Mouse (Mus musculus): ENCODE measurements around the gene Nme7.

The Nme7 gene

GRCm38 (mm10) chr1:164450231-164450630, 146.3 kb downstream of the Nme7 start:
- in situ Hi-C loops (cut with MboI; ENCODE audit: low pct_unique_long_range_greater_than_20kb in 1 of 2, low sequenced_read_pairs in 2 of 2, unreplicated experiment in 1 of 2), result no loop called here

DNA sequence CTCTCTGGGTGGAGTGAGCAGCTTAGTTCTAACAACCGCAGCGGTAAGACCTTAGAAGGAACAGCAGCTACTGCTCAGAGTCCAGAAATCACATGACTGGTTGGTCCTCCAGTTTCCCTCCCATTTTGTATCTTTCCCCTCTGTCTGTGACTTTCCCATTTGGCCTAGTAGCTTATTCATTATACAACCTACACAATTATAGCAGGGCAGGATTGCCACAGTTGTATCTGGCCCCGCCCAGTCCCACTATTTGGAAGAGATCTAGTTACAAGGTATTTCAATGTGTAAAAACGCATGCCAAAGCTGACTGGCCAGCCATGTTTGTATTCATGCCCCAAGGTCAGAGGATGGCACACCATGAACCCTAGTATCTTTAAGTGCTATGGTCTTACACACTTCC, 146.7 kb downstream of the Nme7 start:
- in situ Hi-C loops (cut with MboI; ENCODE audit: low pct_unique_long_range_greater_than_20kb in 1 of 2, low sequenced_read_pairs in 2 of 2, unreplicated experiment in 1 of 2), result no loop called here

- in situ Hi-C loops (cut with MboI; ENCODE audit: low pct_unique_long_range_greater_than_20kb in 1 of 2, low sequenced_read_pairs in 2 of 2, unreplicated experiment in 1 of 2), result no loop called here
Measured at GRCm38 (mm10) chr1:164451346-164451745, 147.4 kb downstream of the Nme7 start.

DNA sequence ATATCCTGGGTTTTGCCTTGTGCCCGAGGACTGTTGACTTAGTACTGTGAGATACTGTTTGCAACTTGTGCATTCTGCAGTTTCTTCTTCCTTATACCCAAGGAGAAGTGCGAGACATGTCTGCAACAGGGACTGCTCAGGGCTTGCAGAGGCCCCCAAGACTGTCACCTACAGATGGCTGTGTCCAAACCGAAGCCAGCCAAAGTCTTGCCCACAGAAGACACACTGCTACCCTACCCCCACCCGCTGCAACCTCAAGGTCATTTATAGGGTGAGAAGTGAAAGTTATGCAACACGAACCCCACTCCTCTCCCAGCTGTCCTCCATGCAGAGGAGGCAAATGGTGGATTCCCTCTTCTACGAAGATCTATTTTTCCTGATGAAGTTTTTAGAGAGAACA, 148.7 kb downstream of the Nme7 start:
- in situ Hi-C loops (cut with MboI; ENCODE audit: low pct_unique_long_range_greater_than_20kb in 1 of 2, low sequenced_read_pairs in 2 of 2, unreplicated experiment in 1 of 2), result no loop called here

DNA sequence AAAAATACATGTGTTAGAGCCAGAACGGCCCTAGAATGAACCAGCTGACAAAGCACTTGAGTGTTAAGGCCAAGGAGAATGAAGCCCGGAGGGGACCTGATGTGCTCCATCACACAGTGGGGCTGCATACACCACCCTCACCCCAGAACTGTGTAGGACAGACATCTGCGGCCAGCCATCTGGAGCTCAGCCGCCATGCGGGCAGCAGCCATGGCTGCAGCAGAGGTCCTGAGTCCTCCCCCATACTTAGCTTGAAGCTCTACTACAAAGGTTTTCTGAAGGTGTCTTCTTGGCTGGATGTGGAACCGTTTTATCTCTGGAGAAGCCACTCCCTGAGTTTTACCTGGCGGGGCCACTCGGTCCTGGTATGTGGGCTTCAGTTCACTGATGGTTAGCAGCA, 149.2 kb downstream of the Nme7 start:
- in situ Hi-C loops (cut with MboI; ENCODE audit: low pct_unique_long_range_greater_than_20kb in 1 of 2, low sequenced_read_pairs in 2 of 2, unreplicated experiment in 1 of 2), result no loop called here

GRCm38 (mm10) chr1:164453739-164454138, 149.8 kb downstream of the Nme7 start:
- in situ Hi-C loops (cut with MboI; ENCODE audit: low pct_unique_long_range_greater_than_20kb in 1 of 2, low sequenced_read_pairs in 2 of 2, unreplicated experiment in 1 of 2), result no loop called here

GRCm38 (mm10) chr1:164454747-164455400, 151.0 kb downstream of the Nme7 start:
- in situ Hi-C loops (cut with MboI; ENCODE audit: low pct_unique_long_range_greater_than_20kb in 1 of 2, low sequenced_read_pairs in 2 of 2, unreplicated experiment in 1 of 2), result no loop called here

GRCm38 (mm10) chr1:164455614-164456013, 151.7 kb downstream of the Nme7 start:
- in situ Hi-C loops (cut with MboI; ENCODE audit: low pct_unique_long_range_greater_than_20kb in 1 of 2, low sequenced_read_pairs in 2 of 2, unreplicated experiment in 1 of 2), result no loop called here

GRCm38 (mm10) chr1:164456065-164456464, 152.1 kb downstream of the Nme7 start:
- in situ Hi-C loops (cut with MboI; ENCODE audit: low pct_unique_long_range_greater_than_20kb in 1 of 2, low sequenced_read_pairs in 2 of 2, unreplicated experiment in 1 of 2), result no loop called here

DNA sequence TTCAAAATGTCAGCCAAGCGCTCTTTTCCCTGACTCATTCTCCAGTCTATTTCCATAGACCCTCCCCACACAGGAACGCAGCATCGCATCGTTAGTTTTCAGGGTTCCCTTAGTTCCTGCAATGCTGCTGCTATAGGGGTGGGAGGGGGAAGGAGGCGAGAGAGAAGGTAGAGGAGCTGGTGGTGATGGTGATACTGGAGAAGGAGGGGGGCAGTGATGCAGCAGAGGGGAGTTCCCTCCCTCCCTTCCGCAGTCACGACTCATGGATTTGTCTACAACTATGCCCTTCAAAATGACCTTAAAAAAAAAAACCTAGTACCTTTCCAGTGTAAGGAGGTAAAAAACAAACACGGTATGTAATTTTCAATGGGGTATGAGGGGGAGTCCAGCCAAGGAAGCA, 152.8 kb downstream of the Nme7 start:
- in situ Hi-C loops (cut with MboI; ENCODE audit: low pct_unique_long_range_greater_than_20kb in 1 of 2, low sequenced_read_pairs in 2 of 2, unreplicated experiment in 1 of 2), result no loop called here

GRCm38 (mm10) chr1:164457531-164458244, 153.8 kb downstream of the Nme7 start:
- in situ Hi-C loops (cut with MboI; ENCODE audit: low pct_unique_long_range_greater_than_20kb in 1 of 2, low sequenced_read_pairs in 2 of 2, unreplicated experiment in 1 of 2), result no loop called here

- in situ Hi-C loops (cut with MboI; ENCODE audit: low pct_unique_long_range_greater_than_20kb in 1 of 2, low sequenced_read_pairs in 2 of 2, unreplicated experiment in 1 of 2), result no loop called here
Measured at GRCm38 (mm10) chr1:164458245-164458613, 154.3 kb downstream of the Nme7 start, which contains the start of gene Atp1b1. Atp1b1 (minus strand) TSS chr1:164458355.

GRCm38 (mm10) chr1:164458621-164459051, 154.7 kb downstream of the Nme7 start:
- in situ Hi-C loops (cut with MboI; ENCODE audit: low pct_unique_long_range_greater_than_20kb in 1 of 2, low sequenced_read_pairs in 2 of 2, unreplicated experiment in 1 of 2), result no loop called here

- in situ Hi-C loops (cut with MboI; ENCODE audit: low pct_unique_long_range_greater_than_20kb in 1 of 2, low sequenced_read_pairs in 2 of 2, unreplicated experiment in 1 of 2), result no loop called here
Measured at GRCm38 (mm10) chr1:164459127-164459905, 155.4 kb downstream of the Nme7 start.

- in situ Hi-C loops (cut with MboI; ENCODE audit: low pct_unique_long_range_greater_than_20kb in 1 of 2, low sequenced_read_pairs in 2 of 2, unreplicated experiment in 1 of 2), result no loop called here
Measured at GRCm38 (mm10) chr1:164460921-164461697, 157.2 kb downstream of the Nme7 start.

DNA sequence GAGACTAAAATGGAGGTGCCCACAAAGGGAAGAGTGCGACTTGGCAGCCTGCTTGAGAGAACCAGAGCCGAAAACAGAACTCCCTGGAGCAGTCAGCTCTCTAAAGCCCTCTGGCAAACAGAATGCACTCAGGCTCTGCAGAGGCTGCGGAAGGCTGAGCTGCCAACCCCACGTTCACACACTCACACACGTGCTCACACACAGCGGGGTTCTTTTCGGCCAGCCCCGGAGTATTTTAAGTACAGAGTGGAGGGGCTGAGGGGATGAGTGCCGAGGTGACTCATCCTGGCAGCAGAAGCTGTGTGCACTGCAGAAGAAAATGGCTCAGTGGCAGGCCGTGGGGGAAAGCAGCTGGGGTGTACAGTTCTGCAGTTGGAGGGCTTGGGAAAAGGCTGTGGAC, 157.8 kb downstream of the Nme7 start:
- in situ Hi-C loops (cut with MboI; ENCODE audit: low pct_unique_long_range_greater_than_20kb in 1 of 2, low sequenced_read_pairs in 2 of 2, unreplicated experiment in 1 of 2), result no loop called here

GRCm38 (mm10) chr1:164467406-164467805, 163.5 kb downstream of the Nme7 start:
- in situ Hi-C loops (cut with MboI; ENCODE audit: low pct_unique_long_range_greater_than_20kb in 1 of 2, low sequenced_read_pairs in 2 of 2, unreplicated experiment in 1 of 2), result no loop called here

GRCm38 (mm10) chr1:164468329-164468728, 164.4 kb downstream of the Nme7 start:
- in situ Hi-C loops (cut with MboI; ENCODE audit: low pct_unique_long_range_greater_than_20kb in 1 of 2, low sequenced_read_pairs in 2 of 2, unreplicated experiment in 1 of 2), result no loop called here

GRCm38 (mm10) chr1:164470985-164471384, 167.1 kb downstream of the Nme7 start:
- in situ Hi-C loops (cut with MboI; ENCODE audit: low pct_unique_long_range_greater_than_20kb in 1 of 2, low sequenced_read_pairs in 2 of 2, unreplicated experiment in 1 of 2), result no loop called here

Measured in mouse embryonic stem cell (cell line).